Mouse (Mus musculus) R1 (cell line): ENCODE measurements at regions not wholly inside any gene's neighbourhood (a gene's known extent, or its start where the extent isn't known, plus 50 kb on each side); places are given as distances from the start of the nearest gene placed in this dataset.

Source experiments
- DNase-seq: peaks from one replicate; pipeline ENCODE4 v3.0.0-alpha.2; 2018; ENCODE audit warnings: low read depth, low spot score

- DNase-seq = no peak
Measured at GRCm38 (mm10) chr3:149076928-149077551, 86.7 kb upstream of the Adgrl2 start.

- no peak for DNase-seq
Measured at GRCm38 (mm10) chr3:149075488-149075851, 85.1 kb upstream of the Adgrl2 start.

- peak; percentile 57 for DNase-seq
Measured at GRCm38 (mm10) chr3:149074658-149075487, 84.5 kb upstream of the Adgrl2 start.

- DNase-seq = peak; percentile 67
Measured at GRCm38 (mm10) chr3:149070201-149070600, 79.8 kb upstream of the Adgrl2 start.

- DNase-seq = no peak
Measured at GRCm38 (mm10) chr3:149069436-149069835, 79.1 kb upstream of the Adgrl2 start.

GRCm38 (mm10) chr3:149068821-149069220 is 78.5 kb upstream of the Adgrl2 start:
- no peak for DNase-seq

GRCm38 (mm10) chr3:149067758-149068157 is 77.4 kb upstream of the Adgrl2 start:
- no peak for DNase-seq

GRCm38 (mm10) chr3:149055077-149055476 is 64.7 kb upstream of the Adgrl2 start:
- no peak for DNase-seq

GRCm38 (mm10) chr3:149052295-149052902 is 62.0 kb upstream of the Adgrl2 start:
- DNase-seq = peak; percentile 65

GRCm38 (mm10) chr3:149045343-149045742 is 55.0 kb upstream of the Adgrl2 start:
- no peak for DNase-seq

- no peak for DNase-seq
Measured at GRCm38 (mm10) chr3:149043901-149044300, 53.5 kb upstream of the Adgrl2 start.

GRCm38 (mm10) chr3:149042527-149042926 is 52.2 kb upstream of the Adgrl2 start:
- peak; percentile 31 for DNase-seq

GRCm38 (mm10) chr3:149041188-149041587 is 50.8 kb upstream of the Adgrl2 start:
- DNase-seq = no peak
